Mouse (Mus musculus) MEL (cell line): ENCODE data around the gene Clmp.

Experiments
- CTCF ChIP-seq, 3 experiments: IDR thresholded peaks in 2 of 3; conservative IDR thresholded peaks in 1 of 3; 2 replicates each; pipeline ENCODE4 v1.5.1; 2011 to 2012; ENCODE audit warnings: low read length in 3 of 3, low read depth in 2 of 3, mild to moderate bottlenecking in 2 of 3, improper control_type of control experiment in 1 of 3, inconsistent platforms in 1 of 3, mixed read lengths in 1 of 3, moderate library complexity in 1 of 3; ENCODE audit not compliant: control insufficient read depth in 1 of 3, insufficient read depth in 1 of 3, poor library complexity in 1 of 3, severe bottlenecking in 1 of 3
- EP300 ChIP-seq, 2 experiments: IDR thresholded peaks; 2 replicates each; pipeline ENCODE4 v1.6.1; 2011; ENCODE audit warnings: improper control_type of control experiment in 2 of 2, low read length in 2 of 2, low read depth in 1 of 2, mild to moderate bottlenecking in 1 of 2
- NELFE ChIP-seq: IDR thresholded peaks from 2 replicates; pipeline ENCODE4 v1.6.1; 2011; ENCODE audit warnings: low read depth, low read length, improper control_type of control experiment
- POLR2A ChIP-seq, 2 experiments: IDR thresholded peaks; 2 replicates each; pipeline ENCODE4 v1.6.1; 2011 to 2012; ENCODE audit warnings: low read length in 2 of 2, mild to moderate bottlenecking in 2 of 2, control low read depth in 1 of 2, improper control_type of control experiment in 1 of 2, low read depth in 1 of 2, moderate library complexity in 1 of 2; ENCODE audit not compliant: control insufficient read depth in 1 of 2, insufficient read depth in 1 of 2, poor library complexity in 1 of 2
- POLR2AphosphoS2 ChIP-seq: IDR thresholded peaks from 2 replicates; pipeline ENCODE4 v1.6.1; 2011; ENCODE audit warnings: low read length, improper control_type of control experiment
- ZMIZ1 ChIP-seq: IDR thresholded peaks from 2 replicates; pipeline ENCODE4 v1.6.1; 2012; ENCODE audit warnings: low read depth, mild to moderate bottlenecking, inconsistent platforms, low read length, improper control_type of control experiment, moderate library complexity

- no peak for TF ChIP-seq EP300 (IDR thresholded peaks at IDR 0.05; ENCODE audit: low read depth in 1 of 2, low read length in 2 of 2)
- TF ChIP-seq CTCF (IDR thresholded peaks at IDR 0.05 in 2 of 3, conservative IDR thresholded peaks at IDR 0.05 in 1 of 3; ENCODE audit: control insufficient read depth in 1 of 3, insufficient read depth in 1 of 3, low read depth in 2 of 3, low read length in 3 of 3, poor library complexity in 1 of 3, severe bottlenecking in 1 of 3): no peak
- TF ChIP-seq POLR2AphosphoS2: no peak
- no peak for TF ChIP-seq ZMIZ1
- TF ChIP-seq NELFE: no peak
- no peak for TF ChIP-seq POLR2A (IDR thresholded peaks at IDR 0.05; ENCODE audit: control insufficient read depth in 1 of 2, insufficient read depth in 1 of 2, low read depth in 1 of 2, low read length in 2 of 2, poor library complexity in 1 of 2)
These were observed 41.5 kb downstream of the Clmp start for GRCm38 (mm10) chr9:40727140-40727823.
